ENCODE assay signal across 8 mouse cellular contexts in genomic region chr5:103760425-103761131, GRCm38 (mm10).
DNase-seq lines count a peak whose midpoint lies in the region; ATAC-seq lines count a peak whose summit lies in the region.

No protein-coding gene starts in this region.

- peak overlapping the region; percentile 72 for H3K9ac ChIP-seq in heart, embryonic 12.5 days
- H3K9ac ChIP-seq in kidney, embryonic 15.5 days = peak overlapping the region; percentile 18; the same call in 1 of the 2 replicates

- WGBS in heart, embryonic 12.5 days = 3% methylated on average over 20 of the region's 20 CpGs
- WGBS in kidney, embryonic 15.5 days = 1% methylated on average over 20 of the region's 20 CpGs

- no peaks in the 10 kb centered on the region for H3K27me3 ChIP-seq in heart, embryonic 12.5 days (replicated peaks)
- H3K27me3 ChIP-seq in kidney, embryonic 15.5 days = no peaks in the 10 kb centered on the region

- peaks cover 54% of the 10 kb centered on the region for H3K4me1 ChIP-seq in heart, embryonic 12.5 days (replicated peaks)
- peaks cover 54% of the 10 kb centered on the region for H3K4me1 ChIP-seq in kidney, embryonic 15.5 days

- peak; percentile 14 for DNase-seq in right cerebral cortex, adult 18-20 months
- DNase-seq in right cerebral cortex, postnatal 36 days (ENCODE audit: low spot score in 2 of 2) = no peak
- DNase-seq in embryo, embryonic 10.5 days (ENCODE audit: low spot score) = peak; percentile 61
- peak; percentile 84 for DNase-seq in lung, postnatal 25 days (ENCODE audit: low spot score)
- peak; percentile 25 for DNase-seq in ovary, postnatal 14 days (ENCODE audit: low spot score)
- no peak for DNase-seq in urinary bladder, postnatal 25 days (ENCODE audit: low spot score)

- peak overlapping the region; percentile 69 for H3K27ac ChIP-seq in heart, embryonic 12.5 days (ENCODE audit: poor library complexity, severe bottlenecking)
- H3K27ac ChIP-seq in kidney, embryonic 15.5 days = peak overlapping the region; percentile 85

- H3K36me3 ChIP-seq in heart, embryonic 12.5 days = no peaks in the 10 kb centered on the region
- no peaks in the 10 kb centered on the region for H3K36me3 ChIP-seq in kidney, embryonic 15.5 days

- H3K9me3 ChIP-seq in heart, embryonic 12.5 days (replicated peaks) = 0 out of 2 replicates have a peak, but pooled peaks cover 3% of the 10 kb centered on the region
- no peaks in the 10 kb centered on the region for H3K9me3 ChIP-seq in kidney, embryonic 15.5 days (replicated peaks)

- peak overlapping the region; percentile 50 for H3K4me3 ChIP-seq in heart, embryonic 12.5 days
- H3K4me3 ChIP-seq in kidney, embryonic 15.5 days (replicated peaks) = peak overlapping the region; percentile 37

- peak; percentile 46; the same call in 1 of the 2 replicates for ATAC-seq in heart, embryonic 12.5 days (ENCODE audit: insufficient number of reproducible peaks, low FRiP score)
- peak; percentile 77 for ATAC-seq in kidney, embryonic 15.5 days (replicated peaks; ENCODE audit: low FRiP score)

- H3K4me2 ChIP-seq in heart, embryonic 12.5 days = peak overlapping the region; percentile 93
- H3K4me2 ChIP-seq in kidney, embryonic 15.5 days = peak overlapping the region; percentile 63

Comparison
In these comparisons a context has a peak if more than half of its experiments do, and no peak if none do; other contexts are left out.
1. DNase-seq: peak in right cerebral cortex, adult 18-20 months (single experiment), embryo, embryonic 10.5 days (single experiment), lung, postnatal 25 days (single experiment) and ovary, postnatal 14 days (single experiment); none in right cerebral cortex, postnatal 36 days (0 of 2) and urinary bladder, postnatal 25 days (single experiment).